In genomic region chr19:43674316-43674689, GRCm38 (mm10) we compare ENCODE assay signal across 8 mouse cellular contexts. TPM values are rescaled to one million over a fixed set of nuclear protein-coding genes. Genes with fewer than 3 reads are reported as not detected.
DNase-seq lines count a peak whose midpoint lies in the region; ATAC-seq and TF ChIP-seq lines count a peak whose summit lies in the region.

No protein-coding gene starts in this region.

- under 1% methylated on average over 29 of the region's 29 CpGs for WGBS in kidney, embryonic 14.5 days
- WGBS in hindbrain, embryonic 15.5 days: under 1% methylated on average over 24 of the region's 29 CpGs
- WGBS in midbrain, embryonic 16.5 days: 0% methylated on average over 20 of the region's 29 CpGs

- TF ChIP-seq CTCF in C2C12 (IDR thresholded peaks at IDR 0.05; ENCODE audit: control insufficient read depth, insufficient read depth, insufficient read length): no peak

- H3K4me1 ChIP-seq in kidney, embryonic 14.5 days (ENCODE audit: control insufficient read depth, insufficient read depth, low read length): peaks cover 19% of the 10 kb centered on the region; the same call in 1 of the 2 replicates
- H3K4me1 ChIP-seq in hindbrain, embryonic 15.5 days (replicated peaks): peaks cover 26% of the 10 kb centered on the region
- H3K4me1 ChIP-seq in midbrain, embryonic 16.5 days (ENCODE audit: control insufficient read depth, insufficient read depth, low read length): peaks cover 20% of the 10 kb centered on the region

- peak; percentile 5; the same call in 1 of the 2 replicates for ATAC-seq in kidney, embryonic 14.5 days (ENCODE audit: low FRiP score, low TSS enrichment)
- no peak; the same call in 1 of the 2 replicates for ATAC-seq in hindbrain, embryonic 15.5 days (ENCODE audit: low FRiP score, low read depth)
- ATAC-seq in midbrain, embryonic 16.5 days: peak; percentile 19

- DNase-seq in kidney, adult 11 months: no peak
- peak; percentile 49 for DNase-seq in ZHBTc4 (ENCODE audit: low read depth, low spot score)
- DNase-seq in thymus, postnatal 4 days: no peak
- no peak for DNase-seq in testis, postnatal 10 days (ENCODE audit: low spot score)

- no peaks in the 10 kb centered on the region for H3K36me3 ChIP-seq in kidney, embryonic 14.5 days (ENCODE audit: control insufficient read depth, insufficient read depth, low read length)
- H3K36me3 ChIP-seq in C2C12 (ENCODE audit: control insufficient read depth, insufficient read depth): no peaks in the 10 kb centered on the region
- no peaks in the 10 kb centered on the region for H3K36me3 ChIP-seq in hindbrain, embryonic 15.5 days
- no peaks in the 10 kb centered on the region for H3K36me3 ChIP-seq in midbrain, embryonic 16.5 days (ENCODE audit: control insufficient read depth, insufficient read depth, low read length)

- no peaks in the 10 kb centered on the region for H3K27me3 ChIP-seq in kidney, embryonic 14.5 days (ENCODE audit: control insufficient read depth, insufficient read depth, low read length)
- H3K27me3 ChIP-seq in C2C12 (ENCODE audit: control insufficient read depth, insufficient read depth, insufficient read length): no peaks in the 10 kb centered on the region
- no peaks in the 10 kb centered on the region for H3K27me3 ChIP-seq in hindbrain, embryonic 15.5 days
- H3K27me3 ChIP-seq in midbrain, embryonic 16.5 days (ENCODE audit: control insufficient read depth, insufficient read depth, low read depth, low read length): no peaks in the 10 kb centered on the region

- H3K9ac ChIP-seq in kidney, embryonic 14.5 days (ENCODE audit: low read depth, low read length): peak overlapping the region; percentile 86
- peak overlapping the region; percentile 88 for H3K9ac ChIP-seq in hindbrain, embryonic 15.5 days
- peak overlapping the region; percentile 94 for H3K9ac ChIP-seq in midbrain, embryonic 16.5 days (ENCODE audit: low read depth, low read length)

- peak overlapping the region; percentile 67 for H3K27ac ChIP-seq in kidney, embryonic 14.5 days (ENCODE audit: low read depth, low read length)
- H3K27ac ChIP-seq in hindbrain, embryonic 15.5 days (replicated peaks): peak overlapping the region; percentile 86
- peak overlapping the region; percentile 87 for H3K27ac ChIP-seq in midbrain, embryonic 16.5 days (ENCODE audit: low read length)

- H3ac ChIP-seq in C2C12 (ENCODE audit: control insufficient read depth, insufficient read length, low read depth): peak overlapping the region; percentile 84

- peaks cover 54% of the 10 kb centered on the region for H3K79me2 ChIP-seq in C2C12 (ENCODE audit: control insufficient read depth, insufficient read depth)

- H3K4me2 ChIP-seq in kidney, embryonic 14.5 days (replicated peaks; ENCODE audit: low read depth, low read length): peak overlapping the region; percentile 87
- peak overlapping the region; percentile 61 for H3K4me2 ChIP-seq in hindbrain, embryonic 15.5 days
- H3K4me2 ChIP-seq in midbrain, embryonic 16.5 days (ENCODE audit: low read length): peak overlapping the region; percentile 89

- peaks cover 30% of the 10 kb centered on the region for H3K79me3 ChIP-seq in C2C12 (ENCODE audit: low read depth)

- H3K4me3 ChIP-seq in kidney, embryonic 14.5 days (ENCODE audit: low read length): peak overlapping the region; percentile 95
- H3K4me3 ChIP-seq in C2C12 (ENCODE audit: insufficient read depth, poor library complexity, severe bottlenecking): peak overlapping the region; percentile 75
- peak overlapping the region; percentile 83 for H3K4me3 ChIP-seq in hindbrain, embryonic 15.5 days
- H3K4me3 ChIP-seq in midbrain, embryonic 16.5 days (ENCODE audit: low read depth, low read length): peak overlapping the region; percentile 94

- H3K9me3 ChIP-seq in kidney, embryonic 14.5 days (ENCODE audit: control insufficient read depth, low read length): no peaks in the 10 kb centered on the region
- H3K9me3 ChIP-seq in hindbrain, embryonic 15.5 days: no peaks in the 10 kb centered on the region
- no peaks in the 10 kb centered on the region for H3K9me3 ChIP-seq in midbrain, embryonic 16.5 days (replicated peaks; ENCODE audit: control insufficient read depth, low read length, poor library complexity, severe bottlenecking)

TF ChIP-seq in C2C12, 6 proteins besides CTCF, POLR2A, EP300 and RAD21:
- TF ChIP-seq MAX (IDR thresholded peaks at IDR 0.05): no peak
- TF ChIP-seq MYOD1 (IDR thresholded peaks at IDR 0.05; ENCODE audit: control insufficient read depth, insufficient read length, low read depth): no peak
- no peak for TF ChIP-seq MYOG (IDR thresholded peaks at IDR 0.05; ENCODE audit: control insufficient read depth, extremely low read depth, insufficient read length)
- no peak for TF ChIP-seq FOSL1 (IDR thresholded peaks at IDR 0.05; ENCODE audit: insufficient read depth, low read length, poor library complexity, severe bottlenecking)
- no peak for TF ChIP-seq USF1 (IDR thresholded peaks at IDR 0.05; ENCODE audit: low read depth)
- no peak for TF ChIP-seq CEBPB (IDR thresholded peaks at IDR 0.05; ENCODE audit: low read depth)

RNA-seq across cellular contexts. Expression of gene Slc25a28, which starts 0.4 kb away (rescaled TPM):
- polyA plus RNA-seq in kidney, embryonic 14.5 days (2014; fragmentation: Nextera tagmentation; extraction: Ambion mirVana): 13.6 TPM in 2 replicates
- 23.0 TPM for polyA plus RNA-seq in C2C12 (2012; fragmentation: generic; extraction: Trizol)
- polyA plus RNA-seq in hindbrain, embryonic 15.5 days (2015; fragmentation: Nextera tagmentation; extraction: Ambion mirVana): 16.0 and 16.4 TPM in 2 replicates
- polyA plus RNA-seq in midbrain, embryonic 16.5 days (2015; fragmentation: Nextera tagmentation; extraction: Ambion mirVana): 12.8 and 14.1 TPM in 2 replicates

RNA-seq across cellular contexts. Expression of gene Entpd7, which starts 15.2 kb away (rescaled TPM):
- polyA plus RNA-seq in kidney, embryonic 14.5 days (2014; fragmentation: Nextera tagmentation; extraction: Ambion mirVana): 15.7 and 16.1 TPM in 2 replicates
- polyA plus RNA-seq in C2C12 (2012; fragmentation: generic; extraction: Trizol): 4.3 TPM
- polyA plus RNA-seq in hindbrain, embryonic 15.5 days (2015; fragmentation: Nextera tagmentation; extraction: Ambion mirVana): 8.3 and 8.4 TPM in 2 replicates
- 7.1 and 8.2 TPM in 2 replicates for polyA plus RNA-seq in midbrain, embryonic 16.5 days (2015; fragmentation: Nextera tagmentation; extraction: Ambion mirVana)
